Mouse (Mus musculus): ENCODE data around the gene Hoxd11. TPM values are rescaled to one million over a fixed set of nuclear protein-coding genes. Genes with fewer than 3 reads are reported as not detected.
A peak's percentile ranks its signal among the peaks of the same experiment; 100 is the strongest.

Gene Hoxd11
- polyA plus RNA-seq, 1 experiment from 2014 or later, result not detected

GRCm38 (mm10) chr2:74711721-74712621 lies 32.6 kb downstream of the Hoxd11 start, which contains the start of the genes Hoxd3 and Hoxd4:
Gene Hoxd3 (plus strand): TSS chr2:74711927.
Gene Hoxd4 (plus strand): TSS chr2:74711929.
- WGBS, result 1% methylated on average over 61 of the region's 65 CpGs
- H3K36me3 ChIP-seq (ENCODE audit: insufficient read depth, low read length), result no peaks in the 10 kb centered on the region
- DNase-seq (ENCODE audit: low spot score) (no peak), ATAC-seq (no peak; the same call in 1 of the 2 replicates)
- 0 out of 2 replicates have a peak, but pooled peaks cover 6% of the 10 kb centered on the region for H3K4me1 ChIP-seq (ENCODE audit: insufficient read depth, low read depth, low read length)
- H3K9me3 ChIP-seq (ENCODE audit: low read length), result no peaks in the 10 kb centered on the region
- H3K4me3 ChIP-seq (ENCODE audit: low read depth, low read length), result peak within 1 kb of the TSS; percentile 28
- peaks cover 89% of the 10 kb centered on the region for H3K27me3 ChIP-seq (replicated peaks; ENCODE audit: insufficient read depth, low read length)
- TF ChIP-seq EP300 (IDR thresholded peaks at IDR 0.05) (no peak), CTCF (IDR thresholded peaks at IDR 0.05) (no peak)
- no peak within 1 kb of the TSS for H3K27ac ChIP-seq (ENCODE audit: low read length)
- H3K9ac ChIP-seq (replicated peaks; ENCODE audit: low read depth), result no peak within 1 kb of the TSS
- peak within 1 kb of the TSS; percentile 48 for H3K4me2 ChIP-seq (replicated peaks; ENCODE audit: low read depth, low read length)

- no peak overlapping the region for H3K4me2 ChIP-seq (replicated peaks; ENCODE audit: low read depth, low read length)
- no peak overlapping the region for H3K4me3 ChIP-seq (ENCODE audit: low read depth, low read length)
- H3K9ac ChIP-seq (replicated peaks; ENCODE audit: low read depth), result no peak overlapping the region
- DNase-seq (ENCODE audit: low spot score) (no peak), ATAC-seq (no peak)
- TF ChIP-seq EP300 (IDR thresholded peaks at IDR 0.05) (no peak), CTCF (IDR thresholded peaks at IDR 0.05) (no peak)
- no peak overlapping the region for H3K27ac ChIP-seq (ENCODE audit: low read length)
- peaks cover 87% of the 10 kb centered on the region for H3K27me3 ChIP-seq (replicated peaks; ENCODE audit: insufficient read depth, low read length)
- H3K36me3 ChIP-seq (ENCODE audit: insufficient read depth, low read length), result no peaks in the 10 kb centered on the region
- no peaks in the 10 kb centered on the region for H3K9me3 ChIP-seq (ENCODE audit: low read length)
- WGBS, result 8% methylated on average over 19 of the region's 19 CpGs
- 0 out of 2 replicates have a peak, but pooled peaks cover 6% of the 10 kb centered on the region for H3K4me1 ChIP-seq (ENCODE audit: insufficient read depth, low read depth, low read length)
Observed at GRCm38 (mm10) chr2:74713239-74714150, 34.1 kb downstream of the Hoxd11 start.

GRCm38 (mm10) chr2:74714156-74714789 lies 34.9 kb downstream of the Hoxd11 start:
- ATAC-seq (no peak), DNase-seq (ENCODE audit: low spot score) (no peak)
- no peak overlapping the region for H3K9ac ChIP-seq (replicated peaks; ENCODE audit: low read depth)
- 8% methylated on average over 18 of the region's 18 CpGs for WGBS
- H3K27me3 ChIP-seq (replicated peaks; ENCODE audit: insufficient read depth, low read length), result peaks cover 86% of the 10 kb centered on the region
- no peak overlapping the region for H3K4me2 ChIP-seq (replicated peaks; ENCODE audit: low read depth, low read length)
- no peaks in the 10 kb centered on the region for H3K36me3 ChIP-seq (ENCODE audit: insufficient read depth, low read length)
- H3K4me3 ChIP-seq (ENCODE audit: low read depth, low read length), result no peak overlapping the region
- TF ChIP-seq CTCF (IDR thresholded peaks at IDR 0.05), result no peak
- TF ChIP-seq EP300 (IDR thresholded peaks at IDR 0.05), result no peak
- H3K4me1 ChIP-seq (ENCODE audit: insufficient read depth, low read depth, low read length), result 0 out of 2 replicates have a peak, but pooled peaks cover 6% of the 10 kb centered on the region
- H3K27ac ChIP-seq (ENCODE audit: low read length), result no peak overlapping the region
- H3K9me3 ChIP-seq (ENCODE audit: low read length), result no peaks in the 10 kb centered on the region

GRCm38 (mm10) chr2:74714881-74715280 lies 35.5 kb downstream of the Hoxd11 start:
- no peak for ATAC-seq

GRCm38 (mm10) chr2:74715504-74716241 lies 36.3 kb downstream of the Hoxd11 start:
- TF ChIP-seq EP300 (IDR thresholded peaks at IDR 0.05) (no peak), CTCF (IDR thresholded peaks at IDR 0.05) (peak; percentile 90)
- no peak overlapping the region for H3K9ac ChIP-seq (replicated peaks; ENCODE audit: low read depth)
- DNase-seq (ENCODE audit: low spot score) (peak; percentile 89), ATAC-seq (peak; percentile 80)
- H3K36me3 ChIP-seq (ENCODE audit: insufficient read depth, low read length), result no peaks in the 10 kb centered on the region
- peak overlapping the region; percentile 36 for H3K4me2 ChIP-seq (replicated peaks; ENCODE audit: low read depth, low read length)
- 0 out of 2 replicates have a peak, but pooled peaks cover 6% of the 10 kb centered on the region for H3K4me1 ChIP-seq (ENCODE audit: insufficient read depth, low read depth, low read length)
- no peaks in the 10 kb centered on the region for H3K9me3 ChIP-seq (ENCODE audit: low read length)
- no peak overlapping the region for H3K27ac ChIP-seq (ENCODE audit: low read length)
- no peak overlapping the region for H3K4me3 ChIP-seq (ENCODE audit: low read depth, low read length)
- 4% methylated on average over 22 of the region's 26 CpGs for WGBS
- H3K27me3 ChIP-seq (replicated peaks; ENCODE audit: insufficient read depth, low read length), result peaks cover 85% of the 10 kb centered on the region

More at GRCm38 (mm10) chr2:74714881-74715280, 35.5 kb downstream of the Hoxd11 start:
- Histone ChIP-seq H3K4me3 (ENCODE audit: low read depth, low read length) (no peak overlapping the region), H3K9me3 (ENCODE audit: low read length) (no peaks in the 10 kb centered on the region), H3K36me3 (ENCODE audit: insufficient read depth, low read length) (no peaks in the 10 kb centered on the region), H3K4me2 (replicated peaks; ENCODE audit: low read depth, low read length) (no peak overlapping the region), H3K9ac (replicated peaks; ENCODE audit: low read depth) (no peak overlapping the region), H3K27me3 (replicated peaks; ENCODE audit: insufficient read depth, low read length) (peaks cover 85% of the 10 kb centered on the region), H3K27ac (ENCODE audit: low read length) (no peak overlapping the region), H3K4me1 (ENCODE audit: insufficient read depth, low read depth, low read length) (0 out of 2 replicates have a peak, but pooled peaks cover 6% of the 10 kb centered on the region)
- DNase-seq (ENCODE audit: low spot score), result no peak
- no peak for TF ChIP-seq CTCF (IDR thresholded peaks at IDR 0.05)
- TF ChIP-seq EP300 (IDR thresholded peaks at IDR 0.05), result no peak
- 3% methylated on average over 14 of the region's 14 CpGs for WGBS
